Mouse (Mus musculus) frontal cortex, postnatal 14 days (tissue): ENCODE results near the gene Tfrc.

Experiments used
- DNase-seq, 2 experiments: peaks; one replicate each; pipeline ENCODE4 v3.0.0; 2022; ENCODE audit warnings: low spot score in 2 of 2

The Tfrc gene

DNA sequence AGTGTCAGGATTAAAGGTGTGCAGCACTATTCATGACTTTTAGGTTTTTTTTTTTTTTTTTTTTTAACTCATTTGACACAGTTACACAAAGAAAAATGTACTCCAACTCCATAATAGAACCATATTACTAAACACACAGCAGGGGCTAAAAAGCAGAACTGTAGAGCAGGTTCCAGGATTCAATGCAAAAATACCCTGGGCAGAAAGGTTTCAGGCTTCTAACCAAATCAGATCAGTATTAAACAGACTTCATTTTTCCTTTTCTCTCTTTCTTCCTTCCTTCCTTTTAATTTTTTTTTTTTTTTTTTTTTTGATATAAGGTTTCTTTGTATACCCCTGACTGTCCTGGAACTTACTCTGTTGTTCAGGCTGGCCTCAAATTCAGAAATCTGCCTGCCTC is 41.7 kb downstream of the Tfrc start:
- no peak for DNase-seq

DNA sequence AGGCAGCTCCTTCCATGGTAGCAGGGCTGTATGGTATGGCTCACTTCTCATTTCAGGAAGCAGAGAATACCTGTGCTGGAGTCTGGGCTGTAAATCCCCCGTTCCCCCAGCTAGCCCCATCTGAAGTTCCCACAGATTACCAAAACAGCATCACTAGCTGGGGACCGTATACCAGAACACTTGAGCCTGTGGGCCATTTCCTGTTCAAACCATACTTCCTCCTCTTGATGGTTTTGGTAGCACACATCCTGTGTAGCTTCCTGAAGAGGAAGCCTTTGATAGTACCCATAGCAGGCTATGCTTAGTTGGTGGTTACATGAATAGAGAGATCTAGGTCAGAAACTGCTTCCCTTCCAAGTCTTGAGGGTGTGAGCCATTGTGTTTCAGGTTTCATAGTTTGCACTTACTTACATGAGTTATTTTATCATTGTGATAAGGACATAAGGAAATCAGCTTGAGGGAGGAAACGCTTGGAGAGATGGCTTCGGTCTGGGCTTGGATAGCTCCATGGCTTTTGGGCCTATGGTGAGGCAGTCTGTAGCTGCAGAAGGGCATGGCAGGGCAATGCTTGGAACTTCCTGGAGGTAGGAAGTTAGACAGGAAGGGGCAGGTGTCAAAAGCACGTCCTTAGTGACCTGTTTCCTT is 42.4 kb downstream of the Tfrc start:
- no peak for DNase-seq

DNA sequence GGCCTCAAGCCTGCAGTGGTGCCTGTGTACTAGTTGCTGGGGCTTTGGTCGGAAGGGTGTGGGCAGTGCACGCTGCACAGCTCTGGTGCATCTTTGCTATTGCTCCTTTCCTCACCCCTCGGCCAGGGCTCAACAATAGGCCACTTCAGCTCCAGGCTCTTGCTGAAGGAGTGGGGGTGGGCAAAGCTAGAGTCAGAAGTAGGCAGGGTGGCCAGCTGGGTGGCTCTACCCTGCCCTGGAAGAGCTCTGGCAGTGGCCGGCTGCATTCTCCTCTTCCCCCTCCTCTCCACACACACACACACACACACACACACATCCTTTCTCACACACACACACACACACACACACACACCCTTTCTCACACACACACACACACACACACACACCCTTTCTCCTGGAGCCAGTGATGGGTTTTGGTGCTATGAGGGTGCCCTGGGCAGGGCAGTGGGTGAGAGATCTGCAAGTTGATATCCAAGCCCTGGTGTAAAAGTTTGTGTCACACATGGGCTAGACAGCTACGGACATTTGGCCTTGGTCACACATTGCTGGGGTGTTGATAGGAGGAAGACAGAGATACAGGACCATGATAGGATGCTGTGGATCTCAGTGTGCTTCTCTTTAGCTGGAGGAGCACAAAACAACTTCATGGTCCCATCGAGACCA is 45.5 kb downstream of the Tfrc start:
- no peak for DNase-seq

DNA sequence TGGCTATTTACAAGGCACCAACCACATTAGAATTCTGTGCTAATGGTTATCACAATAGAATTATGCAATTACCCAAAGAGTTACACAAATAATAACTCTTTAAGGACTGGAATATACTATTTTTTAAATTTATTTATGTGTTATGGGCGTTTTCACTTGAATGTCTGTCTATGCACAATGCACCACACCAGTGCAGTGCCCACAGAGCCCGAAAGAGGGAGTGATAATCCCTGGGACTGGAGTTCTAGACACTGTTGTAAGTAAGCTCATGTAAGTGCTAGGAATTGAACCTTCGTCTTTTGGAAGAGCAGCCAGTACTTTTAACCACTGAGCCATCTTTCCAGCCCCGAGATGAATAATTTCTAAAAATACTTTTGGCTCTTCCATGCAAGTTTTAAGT is 46.8 kb downstream of the Tfrc start:
- DNase-seq = no peak

DNA sequence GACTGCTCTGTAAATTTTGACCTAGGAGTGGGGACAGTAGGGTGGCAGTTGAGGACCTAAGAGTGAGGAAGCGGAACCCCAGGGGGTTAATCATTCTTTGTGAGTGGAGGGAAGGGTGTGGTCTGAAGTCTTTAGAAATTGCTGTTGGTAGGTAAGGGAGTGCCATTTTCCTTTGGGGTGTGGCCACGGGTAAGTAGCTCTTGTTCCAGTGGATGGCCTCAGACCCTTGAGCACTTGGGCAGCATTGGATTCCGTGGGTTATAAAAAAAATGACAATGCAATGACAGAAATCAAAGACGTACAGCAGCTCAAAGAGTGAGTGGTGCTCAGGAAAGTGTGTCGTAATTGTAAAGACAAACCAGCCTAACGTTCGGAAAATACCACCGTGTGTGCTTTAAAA is 47.6 kb downstream of the Tfrc start:
- no peak for DNase-seq

DNA sequence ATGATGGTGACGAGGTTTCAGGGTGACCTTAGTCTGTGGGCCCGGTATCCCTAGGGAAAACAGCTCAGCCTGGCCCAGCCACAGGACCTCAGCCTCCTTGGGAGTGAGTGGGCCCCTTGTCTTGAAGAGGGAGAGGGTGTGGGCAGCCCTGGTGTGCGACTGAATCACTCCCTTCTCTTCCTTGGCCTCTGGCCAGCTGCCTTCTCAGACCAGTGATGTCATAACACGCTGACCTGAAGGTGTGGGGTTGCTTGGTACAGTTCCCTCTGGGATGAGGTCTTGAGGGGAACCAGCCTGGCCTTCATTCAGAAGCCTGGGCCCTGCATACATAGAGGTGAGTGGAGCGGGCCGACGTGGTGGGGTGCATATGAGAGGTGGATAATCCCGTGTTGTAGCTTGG is 48.1 kb downstream of the Tfrc start:
- no peak for DNase-seq

DNA sequence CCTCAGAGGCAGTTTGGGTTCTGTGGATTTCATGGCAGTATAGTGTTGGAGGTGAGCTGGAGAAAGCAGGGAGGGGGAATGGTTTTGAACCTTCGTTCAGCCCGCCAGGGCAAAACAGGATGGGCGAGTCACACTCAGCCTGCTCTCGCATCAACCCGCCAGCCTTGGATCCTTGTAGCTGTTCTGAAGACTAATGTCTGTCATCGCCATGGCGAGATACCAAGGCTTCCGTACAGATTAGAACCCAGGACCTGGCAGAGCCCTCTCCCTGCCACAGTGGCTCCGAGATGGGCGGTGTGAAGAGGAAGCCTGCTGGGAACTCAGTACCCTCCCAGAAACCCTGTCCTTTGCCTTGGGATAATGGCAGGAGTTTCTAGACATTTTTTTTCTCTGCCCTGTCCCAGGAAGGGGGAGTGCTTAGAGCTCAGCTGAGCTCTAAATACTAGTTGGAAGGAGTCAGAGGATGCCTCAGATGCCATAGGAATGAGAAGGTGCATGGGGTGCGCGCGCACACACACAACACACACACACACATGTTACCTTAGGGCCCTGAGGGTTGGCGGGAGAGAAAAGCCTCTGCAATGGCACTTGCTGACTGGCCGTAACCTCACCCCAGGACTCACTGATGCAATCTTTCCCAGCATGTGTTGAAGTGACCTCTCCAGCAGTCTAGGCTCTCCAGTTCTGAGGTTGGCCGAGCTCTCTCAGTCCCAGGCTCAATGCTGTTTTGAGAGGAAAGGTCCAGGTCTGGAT is 49.0 kb downstream of the Tfrc start:
- no peak for DNase-seq

DNA sequence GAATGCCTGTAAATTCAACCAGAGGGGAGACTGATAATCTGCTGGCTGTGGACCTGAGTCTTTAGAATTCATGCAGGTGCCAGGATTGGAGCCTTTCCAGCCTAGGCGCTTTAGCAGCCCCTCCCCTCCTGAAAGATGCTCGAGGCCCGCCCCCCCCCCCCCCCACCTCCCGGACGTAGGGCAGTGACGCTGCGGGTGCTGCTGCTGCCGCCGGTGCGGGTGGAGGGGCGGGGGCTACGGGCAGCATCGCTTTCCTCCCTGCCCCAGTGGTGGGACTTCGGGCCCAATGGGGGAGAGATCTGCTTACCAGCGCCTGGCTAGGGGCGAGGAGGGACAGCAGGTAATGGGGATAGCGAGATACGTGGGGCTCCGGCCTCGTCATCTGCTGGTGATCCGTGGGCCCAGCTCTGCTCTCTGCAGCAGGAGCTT is 50.0 kb downstream of the Tfrc start:
- DNase-seq = peak in 1 of 2 experiments; percentile 32

DNA sequence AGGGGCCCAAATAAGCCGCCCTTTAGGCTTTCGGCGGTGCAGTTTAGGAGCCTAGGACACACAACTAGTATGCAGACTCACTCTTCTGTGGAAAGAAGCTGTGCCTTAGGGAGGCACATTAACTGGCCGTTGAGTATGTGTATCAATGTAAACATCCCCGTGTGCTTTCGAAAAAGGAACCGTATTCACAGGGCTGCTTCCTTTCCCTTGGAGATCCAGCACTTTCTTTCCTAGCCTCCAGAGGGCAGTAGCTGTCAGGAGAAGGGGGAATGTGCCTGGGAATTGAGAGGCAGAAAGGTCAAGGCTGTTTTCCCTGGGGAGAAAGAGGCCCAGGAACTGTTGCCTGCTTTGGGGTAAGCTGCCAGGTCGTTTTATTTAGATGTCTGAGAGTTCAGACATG is 50.7 kb downstream of the Tfrc start:
- peak in 1 of 2 experiments; percentile 60 for DNase-seq

DNA sequence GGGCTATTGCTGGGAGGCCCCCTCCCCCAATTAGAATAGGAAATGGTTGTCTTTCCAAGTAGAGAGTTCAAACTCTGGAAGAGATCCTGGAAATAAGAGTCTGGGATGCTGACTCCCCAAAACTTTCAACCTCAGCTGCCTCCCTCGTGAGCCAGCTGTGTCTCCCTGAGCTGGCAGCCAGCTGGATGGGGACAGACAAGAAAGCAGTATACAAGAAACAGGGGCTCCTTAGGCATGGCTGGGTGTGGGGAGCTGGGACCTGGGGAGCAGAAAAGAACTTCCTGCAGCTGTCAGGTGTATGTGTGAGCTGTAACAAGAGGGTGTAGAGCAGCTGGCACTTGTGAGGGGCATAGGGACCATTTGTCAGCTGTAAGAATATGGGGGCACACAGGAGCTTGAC is 51.4 kb downstream of the Tfrc start:
- DNase-seq = no peak

DNA sequence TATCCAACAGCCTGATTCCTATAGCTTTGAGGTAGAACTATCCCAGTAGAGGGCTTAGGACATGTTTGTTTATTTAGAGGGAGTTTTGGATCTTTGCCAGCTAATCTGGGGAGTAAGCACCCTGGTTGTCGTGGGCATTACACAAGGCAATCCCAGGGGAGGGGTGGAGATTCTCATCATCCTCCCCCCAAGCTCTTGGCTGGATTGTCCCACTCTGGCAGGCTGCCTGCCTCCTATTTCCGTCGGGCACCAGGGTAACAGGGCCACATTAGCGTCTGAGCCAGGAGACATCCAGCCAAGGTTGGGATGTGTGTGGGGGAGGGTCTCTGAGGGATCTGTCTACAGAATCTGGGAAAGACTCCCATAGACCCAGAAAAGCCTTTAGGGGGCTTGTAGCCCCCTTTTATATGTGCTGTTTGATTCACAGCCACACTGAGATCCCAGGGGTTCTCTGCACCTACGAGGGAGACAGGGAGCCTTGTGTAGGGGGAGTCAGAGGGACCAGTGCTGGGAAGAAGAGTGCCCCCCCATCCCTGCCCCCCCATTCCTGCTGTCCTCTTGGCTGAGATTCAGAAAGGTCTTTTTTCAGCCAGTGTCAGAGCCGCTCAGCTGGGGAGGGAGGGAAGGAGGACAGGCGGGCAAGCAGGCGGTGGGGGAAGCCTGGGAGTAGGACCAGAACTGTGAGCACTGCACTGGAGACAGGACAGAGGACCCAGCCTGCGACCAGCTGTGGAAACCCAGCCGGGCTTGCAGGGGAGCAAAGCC is 52.0 kb downstream of the Tfrc start:
- peak; percentile 63 to 67 for DNase-seq

DNA sequence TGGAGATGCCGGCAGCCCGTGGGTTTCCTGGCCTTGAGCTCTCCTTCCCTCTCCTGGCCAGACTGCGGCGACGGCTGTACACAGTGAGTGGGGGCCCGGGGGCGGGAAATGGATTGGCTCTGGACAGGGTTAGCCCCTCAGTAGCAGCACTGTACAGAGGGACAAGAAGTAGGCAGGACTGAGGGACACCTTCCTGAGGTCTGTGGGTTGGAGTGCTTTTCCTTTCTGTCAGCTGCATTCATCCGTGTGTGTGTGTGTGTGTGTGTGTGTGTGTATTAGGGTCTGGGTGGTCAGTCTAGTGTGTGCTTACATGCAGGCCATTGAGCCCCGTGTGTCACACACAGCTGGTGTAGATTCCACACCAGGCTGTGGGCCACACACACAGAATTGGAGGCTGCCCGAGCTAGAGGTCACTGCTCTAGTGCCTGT is 52.8 kb downstream of the Tfrc start:
- DNase-seq = no peak

DNA sequence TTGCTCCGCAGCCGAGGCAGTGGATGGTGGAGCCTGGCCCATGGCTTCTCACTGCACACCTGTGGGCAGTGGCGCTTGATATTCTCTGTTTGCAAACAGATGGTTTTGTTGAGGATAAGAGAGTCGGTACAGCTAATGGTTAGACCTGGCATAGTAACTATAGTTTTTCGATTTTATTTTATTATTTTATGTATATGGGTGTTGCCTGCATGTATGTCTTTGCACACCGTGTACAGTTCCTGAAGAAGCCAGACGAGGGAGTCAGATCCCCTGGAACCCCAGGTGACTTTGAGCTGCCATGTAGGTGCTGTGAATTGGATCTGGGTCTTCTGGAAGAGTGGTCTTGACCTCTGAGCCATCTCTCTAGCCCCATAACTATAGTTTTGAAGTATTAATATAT is 53.7 kb downstream of the Tfrc start:
- DNase-seq = no peak

DNA sequence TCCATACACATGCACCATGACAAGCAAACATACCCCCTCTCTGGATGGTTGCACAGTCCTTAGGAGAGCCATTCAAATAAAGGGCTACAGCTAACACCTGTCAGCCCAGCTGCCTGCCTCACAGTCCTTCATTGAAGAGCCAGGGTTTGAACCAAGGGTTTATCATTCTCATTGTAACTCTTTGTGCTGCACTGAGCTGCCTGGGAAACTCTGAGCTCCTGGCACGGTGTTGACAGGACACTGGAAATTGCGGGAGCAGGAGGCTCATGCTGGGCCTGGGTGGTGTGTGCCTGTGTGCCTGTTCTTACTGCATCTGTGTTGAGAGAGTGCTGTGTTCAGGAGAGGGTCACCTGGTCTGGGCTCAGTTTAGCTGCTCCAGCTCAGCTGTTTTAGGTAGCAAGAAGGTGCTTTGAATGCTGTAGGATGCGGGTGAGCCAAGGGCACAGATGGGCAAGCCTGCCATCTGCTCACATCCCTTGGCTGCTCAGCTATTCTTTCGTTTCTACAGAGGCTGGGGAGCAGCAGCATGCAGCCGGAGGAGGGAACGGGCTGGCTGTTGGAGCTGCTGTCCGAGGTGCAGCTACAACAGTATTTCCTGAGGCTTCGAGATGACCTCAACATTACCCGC is 54.6 kb downstream of the Tfrc start:
- DNase-seq = no peak

DNA sequence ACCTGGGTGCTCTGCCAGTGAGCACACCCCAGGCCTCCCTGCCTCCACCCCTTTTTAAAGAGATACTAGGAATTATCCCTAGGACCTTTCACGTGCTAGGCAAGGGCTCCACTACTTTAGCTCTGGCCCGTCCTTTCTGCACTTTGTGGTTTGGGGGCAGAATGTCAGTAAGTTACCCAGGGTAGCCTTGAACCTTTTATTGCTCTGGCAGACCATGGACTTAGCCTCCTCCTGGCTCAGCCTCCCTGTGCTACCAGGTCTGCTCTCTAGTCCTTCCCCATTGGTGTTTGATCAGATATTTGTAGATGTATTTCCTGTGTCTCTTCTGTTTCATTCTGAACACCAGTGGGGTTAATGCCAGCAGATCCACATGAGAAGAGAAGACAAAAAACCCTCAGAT is 55.5 kb downstream of the Tfrc start:
- DNase-seq = no peak

DNA sequence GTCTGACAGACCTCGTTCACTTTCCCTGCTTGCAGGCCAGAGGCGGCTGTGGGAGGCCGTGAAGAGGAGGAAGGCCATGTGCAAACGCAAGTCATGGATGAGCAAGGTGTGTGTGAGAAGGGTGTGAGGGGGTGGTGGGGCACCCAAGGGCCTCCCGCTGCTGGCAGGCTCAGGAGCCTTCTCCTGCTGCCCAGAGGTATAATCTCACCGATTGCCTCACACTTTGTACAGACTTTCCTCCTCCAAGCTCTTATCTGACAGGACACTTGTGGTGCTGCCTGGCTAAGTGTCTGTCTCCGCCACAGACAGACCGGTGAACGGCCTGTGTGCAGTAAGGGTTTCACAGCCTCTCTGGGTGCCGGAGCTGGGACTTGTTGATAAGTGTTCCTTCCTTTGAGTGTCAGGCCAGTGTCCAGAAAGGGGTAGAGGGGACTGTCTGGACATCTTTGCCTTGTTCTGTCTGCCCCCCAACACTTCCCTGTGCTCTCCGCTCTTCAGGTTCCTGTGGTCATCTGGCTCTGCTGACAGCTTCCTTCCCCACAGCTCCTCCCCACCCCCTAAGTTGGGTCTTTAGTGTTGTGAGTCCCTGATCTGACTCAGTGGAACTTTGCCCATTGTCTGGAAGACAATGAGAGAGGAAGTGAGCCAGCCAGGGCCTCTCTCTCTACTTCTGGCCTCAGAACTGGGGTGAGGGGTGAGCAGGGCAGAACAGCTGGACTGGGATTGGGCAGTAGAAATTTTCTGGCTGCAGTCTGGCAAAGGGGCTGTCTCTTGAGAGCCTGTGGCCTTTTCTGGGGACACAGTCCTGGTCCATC is 57.3 kb downstream of the Tfrc start:
- DNase-seq = no peak

DNA sequence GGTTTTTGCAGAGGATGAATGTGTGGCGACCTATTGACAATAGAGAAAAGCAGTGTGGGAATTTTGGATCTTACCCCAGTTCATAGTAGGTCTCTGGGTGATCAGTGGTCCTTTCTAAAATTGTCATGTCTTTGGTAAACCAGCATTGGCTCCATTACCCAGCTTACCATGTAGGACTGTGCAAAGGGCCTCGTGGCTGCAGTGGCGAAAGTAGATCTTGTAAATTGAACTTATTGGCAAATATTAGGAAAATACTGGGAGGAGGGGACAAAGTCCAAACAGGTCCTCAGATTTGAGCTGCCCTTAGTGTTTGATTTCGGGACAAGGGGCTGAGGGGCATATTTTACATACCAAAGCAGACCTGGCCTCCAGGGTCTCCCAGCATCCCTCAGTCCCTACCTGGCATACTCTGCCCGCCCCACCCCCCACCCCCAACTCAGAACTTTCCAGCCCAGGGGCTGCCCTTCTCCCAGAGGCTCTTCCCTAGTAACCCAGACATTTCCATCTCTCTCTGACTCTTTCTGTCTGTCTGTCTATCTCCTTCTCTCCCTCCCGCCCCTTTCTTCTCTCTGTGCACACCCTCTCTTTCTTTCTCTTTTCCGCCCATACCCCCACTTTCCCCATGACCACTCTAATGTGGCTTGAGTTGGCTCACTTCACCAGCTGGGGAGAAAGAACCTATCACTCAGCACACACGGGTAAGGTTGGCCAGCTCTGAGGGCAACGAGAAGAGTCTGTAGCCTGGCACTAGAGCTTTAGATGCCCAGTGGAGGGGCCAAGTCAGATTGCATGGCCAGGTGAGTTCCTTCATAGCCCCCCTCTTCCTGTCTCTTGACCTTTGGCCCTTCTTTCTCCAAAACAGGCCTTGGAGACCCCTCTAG is 58.2 kb downstream of the Tfrc start:
- DNase-seq = no peak

DNA sequence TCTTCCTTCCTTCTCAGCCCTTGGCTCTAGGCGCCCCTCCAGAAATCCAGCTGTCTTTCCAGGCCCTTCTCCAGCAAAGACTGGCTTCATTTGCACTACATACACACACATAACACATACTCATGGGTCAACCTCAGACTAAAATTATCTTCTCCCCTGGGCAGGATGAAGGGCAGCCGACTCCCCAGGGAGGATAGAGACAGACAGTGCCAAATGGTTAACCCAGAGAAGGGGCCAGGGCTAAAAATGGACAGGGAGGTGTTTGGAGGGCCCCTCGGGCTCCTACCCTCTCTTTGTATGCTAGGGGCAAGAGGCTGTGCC is 58.8 kb downstream of the Tfrc start:
- DNase-seq = no peak

DNA sequence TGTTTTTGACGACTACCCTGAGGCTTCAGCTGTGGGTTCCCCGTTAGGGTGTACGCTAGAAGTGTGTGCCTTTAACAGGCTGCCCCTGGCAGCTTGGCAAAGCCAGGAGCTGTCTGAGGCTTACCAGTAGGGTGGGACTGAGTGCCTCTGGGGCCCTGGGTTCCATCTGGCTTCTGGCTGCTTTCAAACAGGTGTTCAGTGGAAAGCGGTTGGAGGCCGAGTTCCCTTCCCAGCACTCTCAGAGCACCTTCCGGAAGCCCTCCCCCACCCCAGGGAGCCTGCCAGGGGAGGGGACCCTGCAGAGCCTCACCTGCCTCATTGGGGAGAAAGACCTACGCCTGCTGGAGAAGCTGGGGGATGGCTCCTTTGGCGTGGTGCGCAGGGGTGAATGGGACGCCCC is 59.3 kb downstream of the Tfrc start:
- no peak for DNase-seq

DNA sequence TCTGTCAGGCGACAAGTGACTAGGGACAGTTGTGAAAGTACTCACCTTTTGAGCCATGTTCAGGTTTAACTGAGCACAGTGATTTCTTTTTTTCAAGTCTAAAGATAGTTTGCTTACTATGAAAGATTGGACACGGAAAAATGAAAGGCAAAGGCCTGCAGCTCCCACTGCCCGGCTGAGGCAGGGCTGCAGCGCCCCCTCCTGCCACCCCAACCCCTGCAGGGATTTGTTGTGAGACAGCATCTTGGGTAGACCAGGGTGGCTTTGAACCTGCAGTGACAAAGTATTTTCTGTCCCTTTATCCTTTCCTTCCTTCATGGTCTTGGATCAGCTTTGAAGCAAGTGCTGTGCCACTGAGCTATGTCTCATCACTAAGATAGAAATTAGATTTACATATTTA is 59.8 kb downstream of the Tfrc start:
- DNase-seq = no peak
